Mouse (Mus musculus) 3134 (cell line): ENCODE data around the gene Txnrd2.
A peak's percentile ranks its signal among the peaks of the same experiment; 100 is the strongest.

ENCODE experiments used
- DNase-seq: peaks from one replicate; pipeline ENCODE4 v3.0.0-alpha.2; 2011; ENCODE audit warnings: low spot score; ENCODE audit not compliant: insufficient read length; ENCODE audit errors: extremely low read depth

Txnrd2 gene

GRCm38 (mm10) chr16:18426215-18426791 lies at the start of gene Txnrd2:
Gene Txnrd2, plus strand, starts transcription at chr16:18426384.
- peak; percentile 84 for DNase-seq

GRCm38 (mm10) chr16:18377203-18377602 lies 49.0 kb upstream of the Txnrd2 start:
- no peak for DNase-seq

GRCm38 (mm10) chr16:18378489-18378888 lies 47.7 kb upstream of the Txnrd2 start:
- DNase-seq = no peak

- DNase-seq = no peak
These were observed 46.7 kb upstream of the Txnrd2 start for GRCm38 (mm10) chr16:18379338-18380001.

GRCm38 (mm10) chr16:18380495-18381063 lies 45.6 kb upstream of the Txnrd2 start:
- DNase-seq = no peak

- DNase-seq = no peak
These were observed 44.4 kb upstream of the Txnrd2 start for GRCm38 (mm10) chr16:18381621-18382258.

GRCm38 (mm10) chr16:18383045-18383726 lies 43.0 kb upstream of the Txnrd2 start:
- DNase-seq = peak; percentile 64

GRCm38 (mm10) chr16:18383756-18384155 lies 42.4 kb upstream of the Txnrd2 start:
- DNase-seq = no peak

GRCm38 (mm10) chr16:18384211-18384610 lies 42.0 kb upstream of the Txnrd2 start:
- no peak for DNase-seq

- no peak for DNase-seq
These were observed 41.5 kb upstream of the Txnrd2 start for GRCm38 (mm10) chr16:18384659-18385058.

GRCm38 (mm10) chr16:18385411-18385810 lies 40.8 kb upstream of the Txnrd2 start:
- no peak for DNase-seq

GRCm38 (mm10) chr16:18386451-18386850 lies 39.7 kb upstream of the Txnrd2 start:
- peak; percentile 69 for DNase-seq

- DNase-seq = no peak
These were observed 39.2 kb upstream of the Txnrd2 start for GRCm38 (mm10) chr16:18386972-18387371.

GRCm38 (mm10) chr16:18387704-18388582 lies 38.2 kb upstream of the Txnrd2 start:
- no peak for DNase-seq

- no peak for DNase-seq
These were observed 37.4 kb upstream of the Txnrd2 start for GRCm38 (mm10) chr16:18388583-18389435.

- DNase-seq = no peak
These were observed 35.8 kb upstream of the Txnrd2 start for GRCm38 (mm10) chr16:18390399-18390798.

- DNase-seq = no peak
These were observed 35.1 kb upstream of the Txnrd2 start for GRCm38 (mm10) chr16:18391127-18391526.

- DNase-seq = no peak
These were observed 34.5 kb upstream of the Txnrd2 start for GRCm38 (mm10) chr16:18391728-18392127.
